Mouse (Mus musculus) erythroid progenitor cell, adult 5-6 weeks (primary cell): ENCODE results near the gene Acsl4. TPM values are rescaled to one million over a fixed set of nuclear protein-coding genes. Genes with fewer than 3 reads are reported as not detected.

Experiments
- total RNA-seq, 2 experiments: library from RNA; stranded (forward) in 1 of 2; stranded (reverse) in 1 of 2; fragments of 150-400 nt in 1 of 2; fragments of 186-747, 209-891 nt in 1 of 2; gene quantifications; 2 replicates each; pipeline versions ENCODE4 v1.2.3 to v1.2.4; 2015 to 2017; ENCODE audit warnings: low replicate concordance in 2 of 2

Gene Acsl4
- total RNA-seq, 2 experiments from 2014 or later, result 22.7 to 33.5 TPM

Other genes with a start within 250 kb of the Acsl4 start
- not detected in 2 replicates for gene Gucy2f, start 193.6 kb downstream of the Acsl4 start, total RNA-seq (2015; ENCODE audit: low replicate concordance)
- not detected in 2 replicates for gene Gucy2f, start 193.6 kb downstream of the Acsl4 start, total RNA-seq (2017; ENCODE audit: low replicate concordance)
- gene Nxt2, start 163.8 kb downstream of the Acsl4 start, total RNA-seq (2015; ENCODE audit: low replicate concordance), result 8.6 and 13.0 TPM in 2 replicates
- gene Nxt2, start 163.8 kb downstream of the Acsl4 start, total RNA-seq (2017; ENCODE audit: low replicate concordance), result 5.6 and 7.9 TPM in 2 replicates
- gene Kcne1l, start 84.2 kb downstream of the Acsl4 start, total RNA-seq (2015; ENCODE audit: low replicate concordance), result not detected in 2 replicates
- not detected in 2 replicates for gene Kcne1l, start 84.2 kb downstream of the Acsl4 start, total RNA-seq (2017; ENCODE audit: low replicate concordance)